Mouse (Mus musculus) heart, adult 2 months (tissue): ENCODE results near the gene Fgfr2.

Experiments
- CTCF ChIP-seq: fragments of 200-600 bp; IDR thresholded peaks from 2 replicates; pipeline ENCODE4 v1.8.1; 2022; ENCODE audit warnings: antibody characterized with exemption, mild to moderate bottlenecking, moderate library complexity
- EP300 ChIP-seq: fragments of 200-500 bp; IDR thresholded peaks from 2 replicates; pipeline ENCODE4 v1.6.1; 2011; ENCODE audit warnings: low read depth, low read length, control low read depth; ENCODE audit not compliant: insufficient read depth
- POLR2A ChIP-seq: fragments of 200-500 bp; IDR thresholded peaks from 2 replicates; pipeline ENCODE4 v1.6.1; 2011; ENCODE audit warnings: mild to moderate bottlenecking, low read depth, low read length, control low read depth; ENCODE audit not compliant: insufficient read depth

DNA sequence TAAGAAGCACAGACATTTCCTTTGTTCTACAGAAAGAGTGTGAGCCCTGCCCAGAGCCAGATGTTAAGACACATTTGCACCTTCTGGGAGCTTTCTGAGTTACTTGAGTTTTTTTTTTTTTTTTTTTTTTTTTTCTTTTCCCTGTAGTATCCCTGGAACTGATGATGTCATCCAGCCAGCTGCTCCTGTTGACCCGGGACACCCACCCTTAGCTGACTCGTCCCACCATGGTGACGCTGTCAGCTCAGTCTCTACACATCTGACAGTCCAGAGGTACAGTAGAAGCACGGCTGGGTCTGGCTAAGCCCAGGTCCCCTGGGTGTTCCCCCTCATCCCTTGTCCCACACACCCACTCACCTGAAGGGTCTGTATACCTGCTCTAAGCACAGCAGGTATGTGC, 2460.3 kb downstream of the Fgfr2 start:
- TF ChIP-seq POLR2A (no peak), CTCF (no peak), EP300 (no peak)
